Mouse (Mus musculus) brain, adult 2 months (tissue): Measurements from ENCODE around the gene 4930539E08Rik.

ENCODE experiments used
- DNase-seq: peaks from one replicate; pipeline ENCODE4 v3.0.0; 2011; ENCODE audit warnings: low read depth, low spot score

4930539E08Rik gene

GRCm38 (mm10) chr17:28915060-28915628, at the start of gene 4930539E08Rik:
Gene 4930539E08Rik, minus strand, starts transcription at chr17:28915324.
- no peak for DNase-seq

- DNase-seq = no peak
Measured at GRCm38 (mm10) chr17:28961596-28961995, 46.5 kb upstream of the 4930539E08Rik start.

GRCm38 (mm10) chr17:28960597-28960996, 45.5 kb upstream of the 4930539E08Rik start:
- DNase-seq = peak; percentile 36

GRCm38 (mm10) chr17:28954416-28954815, 39.3 kb upstream of the 4930539E08Rik start:
- no peak for DNase-seq

GRCm38 (mm10) chr17:28953251-28953650, 38.1 kb upstream of the 4930539E08Rik start:
- DNase-seq = no peak

GRCm38 (mm10) chr17:28951831-28952799, 37.0 kb upstream of the 4930539E08Rik start, which contains the start of gene Kctd20:
Gene Kctd20, plus strand, starts transcription at chr17:28951950.
- peak; percentile 93 for DNase-seq

GRCm38 (mm10) chr17:28950751-28951150, 35.6 kb upstream of the 4930539E08Rik start:
- no peak for DNase-seq

GRCm38 (mm10) chr17:28948661-28949060, 33.5 kb upstream of the 4930539E08Rik start:
- DNase-seq = peak; percentile 44

GRCm38 (mm10) chr17:28947011-28947939, 32.2 kb upstream of the 4930539E08Rik start:
- no peak for DNase-seq

- DNase-seq = no peak
Measured at GRCm38 (mm10) chr17:28944481-28944880, 29.4 kb upstream of the 4930539E08Rik start.

- DNase-seq = no peak
Measured at GRCm38 (mm10) chr17:28943740-28944139, 28.6 kb upstream of the 4930539E08Rik start, which contains the start of gene Pxt1. Gene Pxt1, minus strand, starts transcription at chr17:28943840.

GRCm38 (mm10) chr17:28942101-28942500, 27.0 kb upstream of the 4930539E08Rik start:
- no peak for DNase-seq

GRCm38 (mm10) chr17:28940776-28941555, 25.8 kb upstream of the 4930539E08Rik start:
- peak; percentile 62 for DNase-seq

GRCm38 (mm10) chr17:28936622-28937345, 21.7 kb upstream of the 4930539E08Rik start:
- DNase-seq = no peak

GRCm38 (mm10) chr17:28936133-28936532, 21.0 kb upstream of the 4930539E08Rik start:
- DNase-seq = no peak

- DNase-seq = no peak
Measured at GRCm38 (mm10) chr17:28934120-28934916, 19.2 kb upstream of the 4930539E08Rik start.

GRCm38 (mm10) chr17:28932274-28932673, 17.1 kb upstream of the 4930539E08Rik start:
- no peak for DNase-seq

GRCm38 (mm10) chr17:28931436-28932211, 16.5 kb upstream of the 4930539E08Rik start:
- DNase-seq = no peak
